Mouse (Mus musculus): ENCODE measurements around the gene Arhgap19.
"Not testable (repeated sequence)": the region's sequence is repeated elsewhere in the genome, so short reads cannot be mapped to it uniquely, and the experiment has no call there.

Arhgap19 gene

DNA sequence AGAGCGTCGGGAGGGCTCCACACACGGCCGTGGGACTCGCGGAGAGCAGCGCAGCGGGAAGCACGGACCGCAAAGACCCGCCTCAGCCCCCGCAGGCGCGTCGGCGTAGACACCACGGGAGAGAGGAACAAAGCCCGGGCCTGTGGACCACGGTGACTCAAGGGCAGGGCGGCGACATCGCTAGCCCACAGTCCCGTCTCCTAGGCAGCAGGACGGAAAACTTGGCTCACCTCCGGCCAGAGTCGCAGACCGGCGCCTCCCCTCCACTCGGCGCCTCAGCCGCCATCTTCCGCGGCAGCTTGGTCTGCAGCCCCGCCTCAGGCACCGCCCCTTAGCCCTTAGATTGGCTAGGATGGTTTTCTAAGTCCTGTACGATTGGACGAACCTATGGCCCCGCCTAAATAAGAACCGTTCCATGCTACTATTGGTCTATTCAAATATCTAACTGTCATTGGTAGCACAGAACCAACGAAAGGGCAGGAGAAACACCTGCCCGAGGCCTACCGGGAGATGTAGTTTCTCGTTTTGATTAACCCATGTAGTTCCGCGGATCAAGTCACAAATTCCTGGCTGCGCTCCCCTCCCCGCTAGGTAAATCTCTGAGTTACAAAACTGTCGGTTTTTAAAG is at the start of gene Arhgap19:
Gene Arhgap19, minus strand, starts transcription at position 306 of the 628 bp plus-strand sequence.
- peak; percentile 93 to 95 for DNase-seq (ENCODE audit: low spot score in 2 of 2)

DNA sequence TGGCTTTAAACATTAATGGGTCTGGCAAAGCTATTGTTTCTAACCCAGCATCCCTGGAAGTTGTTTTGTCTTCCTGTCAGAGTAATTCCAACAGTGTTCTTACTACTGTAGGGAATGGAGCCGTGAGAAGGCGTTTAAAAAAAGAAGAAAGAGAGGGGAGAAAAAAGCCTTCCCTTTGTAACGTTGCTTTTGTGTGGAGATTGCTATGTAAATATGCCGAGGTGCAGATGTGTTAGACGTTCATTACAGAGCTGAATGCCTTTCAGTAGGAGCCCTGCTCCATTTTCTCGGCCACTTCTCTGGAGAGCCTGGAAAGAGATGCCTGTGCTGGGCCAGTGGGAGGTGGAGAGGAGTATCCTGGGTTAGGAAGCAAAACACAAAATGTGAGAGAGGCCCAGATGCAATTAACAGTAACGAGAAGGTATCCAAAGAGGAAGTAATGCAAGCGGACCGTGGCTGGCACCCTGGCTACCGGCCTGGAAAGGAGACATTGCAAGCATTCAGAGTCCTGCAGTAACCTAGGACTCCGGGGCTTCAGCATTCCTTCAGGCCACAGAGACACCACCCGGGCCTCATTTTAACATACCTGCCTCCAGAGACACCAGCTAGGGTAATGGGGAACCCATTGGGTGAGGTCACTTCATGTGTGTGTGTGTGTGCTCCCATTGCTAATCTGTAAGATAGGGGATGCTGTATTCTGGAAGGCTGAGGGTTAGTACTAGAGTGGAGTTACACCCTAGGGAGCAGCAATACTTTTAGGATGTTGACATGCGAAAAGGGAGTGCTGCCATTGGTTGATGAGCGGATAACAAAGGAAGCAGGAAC is 49.1 kb upstream of the Arhgap19 start:
- no peak for DNase-seq (ENCODE audit: low spot score in 2 of 2)

DNA sequence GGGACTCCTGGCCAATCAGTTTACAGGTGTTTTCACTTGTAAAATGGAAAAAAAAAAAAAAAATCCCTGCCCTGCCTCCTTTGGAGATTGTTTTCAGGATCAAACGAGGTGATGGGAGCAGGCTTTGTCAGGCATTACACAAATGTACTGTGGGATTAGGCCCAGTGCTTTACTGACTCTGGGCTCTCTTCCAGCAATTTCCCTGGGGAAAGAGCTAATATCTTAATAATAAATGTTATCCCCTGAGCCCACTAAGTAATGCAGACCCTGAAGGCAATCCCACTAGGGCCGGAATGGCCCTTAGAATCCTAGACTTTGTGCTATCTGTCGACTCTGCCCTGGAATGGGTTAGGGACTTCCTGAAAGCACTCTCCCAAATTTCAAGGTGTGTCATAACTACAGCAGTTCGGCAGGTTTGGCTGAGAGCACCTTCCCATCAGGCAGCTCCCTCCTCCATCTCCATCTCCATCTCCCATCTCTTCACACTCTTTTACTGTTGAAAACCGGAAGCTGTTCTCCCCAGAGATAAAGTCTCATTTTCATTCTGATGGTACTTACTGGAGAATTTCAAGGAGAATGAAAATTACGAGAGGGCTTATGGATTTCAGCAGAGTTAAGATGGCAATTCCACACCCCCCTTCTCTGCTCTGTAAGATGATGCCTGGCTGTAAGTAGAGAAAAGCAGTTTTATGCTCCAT is 48.3 kb upstream of the Arhgap19 start:
- no peak for DNase-seq (ENCODE audit: low spot score in 2 of 2)

- DNase-seq (ENCODE audit: low spot score in 2 of 2): peak; percentile 55 to 84
Measured at GRCm38 (mm10) chr19:41847992-41848851, 46.4 kb upstream of the Arhgap19 start, which contains the start of gene Frat2. Gene Frat2 (minus strand): TSS chr19:41848132.

- DNase-seq (ENCODE audit: low spot score in 2 of 2): not testable (repeated sequence)
Measured at GRCm38 (mm10) chr19:41847614-41847991, 45.8 kb upstream of the Arhgap19 start.

DNA sequence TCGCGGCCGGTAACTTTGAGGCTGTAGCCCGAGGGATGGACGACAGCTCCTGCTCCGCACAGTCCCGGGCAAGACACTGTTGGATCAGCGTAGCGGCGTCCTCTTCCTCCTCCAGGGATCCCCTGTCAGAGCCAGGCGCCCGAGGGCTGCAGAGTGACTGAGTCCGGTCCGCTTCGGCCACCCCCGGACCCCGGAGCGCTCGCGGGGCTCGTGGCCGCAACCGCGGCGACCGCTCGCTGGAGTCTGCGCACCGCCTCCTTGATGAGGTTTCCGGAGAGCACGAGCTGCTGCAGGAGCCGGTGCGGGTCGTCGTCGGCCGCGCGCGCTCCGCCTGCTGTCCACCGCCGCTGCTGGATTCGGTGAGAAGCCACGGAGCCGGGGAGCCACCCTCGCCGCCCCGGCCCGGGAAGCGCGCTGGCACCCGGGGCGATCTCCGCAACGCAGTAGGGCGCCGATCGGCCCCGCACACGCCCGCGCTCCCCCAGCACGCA is 45.3 kb upstream of the Arhgap19 start:
- peak in 1 of 2 experiments; percentile 31 for DNase-seq (ENCODE audit: low spot score in 2 of 2)

DNA sequence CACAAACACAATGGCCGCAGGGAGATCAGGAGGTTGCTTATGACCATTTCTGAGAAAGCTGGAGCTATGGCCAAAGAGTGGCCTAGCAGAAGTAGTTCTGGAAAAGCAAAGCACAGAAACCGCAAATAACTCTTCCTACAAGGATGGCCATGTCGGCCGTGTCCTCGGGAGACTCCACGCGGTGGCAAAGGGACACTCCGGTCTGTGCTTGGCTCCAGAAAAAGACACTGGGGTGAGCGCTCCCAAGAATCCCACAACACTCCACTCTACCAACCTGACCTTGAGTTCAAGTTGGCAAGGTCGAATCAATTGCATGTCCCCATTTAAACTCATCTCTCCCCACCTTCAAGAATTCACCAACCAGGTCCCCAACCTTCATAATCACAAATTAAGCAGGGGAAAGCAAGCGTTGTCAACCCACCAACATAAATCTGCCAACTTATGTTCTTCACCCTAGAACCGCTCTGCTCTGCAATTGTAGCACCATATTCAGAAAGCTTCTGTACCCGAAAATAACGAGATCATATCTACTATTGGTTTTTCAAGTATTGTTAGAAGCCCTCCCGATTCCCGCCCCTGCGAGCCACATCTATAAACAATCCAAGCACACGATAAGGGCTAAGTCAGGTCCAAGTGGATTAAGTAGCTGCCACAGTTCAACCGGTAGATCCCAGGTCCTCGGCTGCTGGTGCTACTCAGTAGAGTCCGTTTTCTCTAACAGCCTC is 44.7 kb upstream of the Arhgap19 start:
- no peak for DNase-seq (ENCODE audit: low spot score in 2 of 2)

GRCm38 (mm10) chr19:41844345-41844744 is 42.5 kb upstream of the Arhgap19 start:
- DNase-seq (ENCODE audit: low spot score in 2 of 2): no peak

- no peak for DNase-seq (ENCODE audit: low spot score in 2 of 2)
Measured at GRCm38 (mm10) chr19:41842706-41843105, 40.9 kb upstream of the Arhgap19 start.

DNA sequence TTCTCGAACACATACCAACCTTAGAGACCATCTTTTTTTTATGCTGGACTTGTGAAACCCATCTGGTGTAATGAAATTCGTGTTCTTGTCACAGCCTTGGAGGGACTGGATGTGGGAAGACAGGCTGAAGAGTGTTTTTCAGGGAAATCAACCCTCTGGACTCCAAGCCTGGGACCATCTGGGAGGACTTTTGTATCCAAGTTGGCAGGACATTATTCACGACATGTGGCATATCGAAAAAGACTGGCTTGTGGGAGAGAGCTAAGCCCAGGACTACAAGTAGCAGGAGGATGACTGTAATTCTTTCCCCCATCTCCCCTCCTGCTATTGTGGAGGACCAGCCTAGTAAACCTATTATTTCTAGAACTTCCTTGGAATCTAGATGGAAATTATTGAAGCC is 40.3 kb upstream of the Arhgap19 start:
- no peak for DNase-seq (ENCODE audit: low spot score in 2 of 2)

DNA sequence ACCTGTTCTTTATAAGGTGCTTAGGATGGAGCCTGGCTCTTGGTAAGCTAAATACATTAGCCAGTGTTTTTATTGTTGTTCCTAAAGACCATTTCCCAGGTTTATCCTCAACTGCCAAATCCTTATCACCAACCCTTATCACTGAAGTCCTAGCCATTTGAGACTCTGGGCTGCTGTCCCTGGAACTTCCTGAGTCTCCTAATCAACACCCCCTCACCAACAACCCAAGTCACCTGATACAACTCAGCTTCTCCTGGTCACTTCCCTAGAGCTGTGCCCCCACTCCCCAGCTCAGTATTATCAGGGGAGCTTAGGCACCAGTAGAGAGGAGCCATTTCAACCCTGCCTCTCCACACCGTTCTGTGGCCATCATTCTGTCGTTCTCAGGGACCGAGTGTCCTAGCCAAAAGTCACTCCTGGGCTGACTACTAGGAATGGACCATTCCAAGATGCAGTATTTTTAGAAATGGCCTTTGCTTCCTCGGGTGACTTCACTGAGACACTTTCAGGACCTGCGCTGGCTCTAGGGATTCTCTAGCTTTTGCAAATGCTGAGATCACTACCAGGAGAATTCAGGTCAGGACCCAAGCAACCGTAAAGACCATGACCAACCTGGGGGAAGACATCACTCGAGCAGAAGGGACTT is 39.4 kb upstream of the Arhgap19 start:
- no peak for DNase-seq (ENCODE audit: low spot score in 2 of 2)

DNA sequence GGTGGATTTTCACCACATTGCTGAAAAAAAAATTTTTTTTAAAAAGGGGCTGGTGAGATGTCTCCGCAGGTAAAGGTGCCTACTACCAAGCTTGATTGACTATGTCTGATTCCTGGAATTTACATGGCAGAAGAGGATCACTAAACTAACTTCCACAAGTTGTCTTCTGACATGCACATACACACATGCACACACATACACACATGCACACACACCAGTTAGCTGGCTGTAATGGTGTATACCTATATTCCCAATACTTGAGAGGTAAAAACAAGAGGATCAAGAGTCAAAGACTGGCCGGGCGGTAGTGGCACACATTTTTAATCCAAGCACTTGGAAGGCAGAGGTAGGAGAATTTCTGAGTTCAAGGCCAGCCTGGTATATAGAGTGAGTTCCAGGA is 37.8 kb upstream of the Arhgap19 start:
- DNase-seq (ENCODE audit: low spot score in 2 of 2): no peak

GRCm38 (mm10) chr19:41838808-41839207 is 37.0 kb upstream of the Arhgap19 start:
- DNase-seq (ENCODE audit: low spot score in 2 of 2): no peak

DNA sequence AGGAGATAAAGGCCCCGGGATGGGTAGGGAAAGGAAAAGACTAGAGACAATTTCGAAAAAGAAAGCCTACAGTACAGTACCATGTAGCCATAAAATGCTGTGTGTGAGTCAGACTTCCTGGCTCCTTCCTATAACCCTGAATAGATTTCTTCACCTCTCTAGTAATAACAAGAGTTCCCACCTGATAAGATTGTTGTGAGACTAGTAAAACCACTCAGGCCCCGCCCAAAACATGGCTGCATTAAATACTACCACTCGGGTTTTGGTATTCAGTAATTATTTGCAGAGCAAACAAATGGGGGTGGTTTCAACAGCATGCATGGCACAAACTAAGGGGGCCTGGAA is 36.0 kb upstream of the Arhgap19 start:
- no peak for DNase-seq (ENCODE audit: low spot score in 2 of 2)

- DNase-seq (ENCODE audit: low spot score in 2 of 2): no peak
Measured at GRCm38 (mm10) chr19:41837194-41837916, 35.5 kb upstream of the Arhgap19 start.

GRCm38 (mm10) chr19:41836719-41837118 is 34.9 kb upstream of the Arhgap19 start:
- DNase-seq (ENCODE audit: low spot score in 2 of 2): no peak

DNA sequence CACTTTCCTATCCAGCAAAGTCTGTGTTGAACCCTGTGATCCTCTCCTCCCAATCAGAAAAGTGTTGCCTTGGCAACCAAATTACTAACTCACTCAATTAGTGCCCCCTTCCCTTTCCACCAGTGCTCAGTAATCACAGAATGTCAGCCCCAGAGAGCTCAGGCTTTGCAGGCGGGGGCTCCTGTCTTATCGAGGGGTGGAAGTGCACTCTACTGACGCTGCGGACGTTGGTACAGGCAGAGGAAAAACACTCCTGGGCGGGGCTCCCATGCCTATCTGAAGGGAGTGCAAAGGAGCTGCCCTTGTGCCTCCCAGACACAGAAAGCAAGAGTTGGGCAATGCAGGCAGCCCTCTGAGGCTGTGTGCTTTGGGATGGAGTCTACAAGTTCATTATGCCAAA is 34.0 kb upstream of the Arhgap19 start:
- DNase-seq (ENCODE audit: low spot score in 2 of 2): peak in 1 of 2 experiments; percentile 62

GRCm38 (mm10) chr19:41835407-41835806 is 33.6 kb upstream of the Arhgap19 start:
- DNase-seq (ENCODE audit: low spot score in 2 of 2): no peak

DNA sequence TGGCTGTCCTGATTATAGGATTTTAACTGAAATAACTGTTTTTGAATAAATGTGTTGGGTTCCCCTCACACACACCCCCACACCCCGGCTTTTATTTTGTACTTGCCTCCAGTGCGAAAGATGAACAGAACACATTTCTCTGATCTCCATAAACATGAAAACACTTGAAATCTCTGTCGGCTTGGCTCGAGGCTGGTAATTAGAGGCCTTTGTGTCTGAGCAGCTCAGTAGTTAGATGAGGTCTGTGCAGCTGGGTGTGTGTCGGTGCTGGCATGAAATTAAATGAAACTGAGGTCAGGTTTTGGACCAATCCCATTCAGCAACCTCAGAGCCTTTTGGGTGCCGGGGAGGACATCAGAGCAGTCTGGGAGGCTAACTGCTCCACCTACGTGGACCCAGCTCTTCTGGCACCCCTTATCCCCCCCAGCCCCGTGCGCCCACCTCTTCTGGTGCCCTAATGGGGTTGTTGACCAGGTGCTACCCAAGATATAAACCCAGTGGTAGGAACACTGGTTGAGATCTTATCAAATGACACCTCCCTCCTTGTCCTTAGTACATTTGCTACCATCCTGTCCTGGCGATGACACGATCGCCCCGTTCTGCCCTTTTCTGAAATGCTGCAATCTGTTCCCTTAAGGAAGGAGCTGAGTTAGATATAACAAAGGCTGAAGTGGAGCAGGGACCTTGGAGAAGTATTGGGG is 30.8 kb upstream of the Arhgap19 start:
- DNase-seq (ENCODE audit: low spot score in 2 of 2): no peak
